Mouse (Mus musculus) intestine, embryonic 15.5 days (tissue): Measurements from ENCODE around the gene Cfap157. TPM values are rescaled to one million over a fixed set of nuclear protein-coding genes. Genes with fewer than 3 reads are reported as not detected.

Experiments used
- polyA plus RNA-seq: library from polyadenylated mRNA; unstranded; fragments of >200 nt; fragmentation: Nextera tagmentation; extraction: Ambion mirVana; gene quantifications from 2 replicates; pipeline ENCODE4 v1.2.1, GENCODE M21; 2015

Gene Cfap157
- polyA plus RNA-seq, 1 experiment from 2014 or later = 0.26 TPM

Other genes starting within 250 kb of the Cfap157 start
- 9.7 and 9.8 TPM in 2 replicates for gene Fam102a, start 249.1 kb downstream of the Cfap157 start, polyA plus RNA-seq
- 115 and 121 TPM in 2 replicates for gene Dpm2, start 213.6 kb downstream of the Cfap157 start, polyA plus RNA-seq
- 0.56 and 0.69 TPM in 2 replicates for gene Pip5kl1, start 209.6 kb downstream of the Cfap157 start, polyA plus RNA-seq
- gene 9430097D07Rik, start 208.7 kb downstream of the Cfap157 start, polyA plus RNA-seq = not detected in 2 replicates
- gene St6galnac4, start 197.3 kb downstream of the Cfap157 start, polyA plus RNA-seq = 16.4 and 18.8 TPM in 2 replicates
- 14.0 and 15.7 TPM in 2 replicates for gene St6galnac6, start 184.7 kb downstream of the Cfap157 start, polyA plus RNA-seq
- 19.2 and 19.6 TPM in 2 replicates for gene Ak1, start 162.7 kb downstream of the Cfap157 start, polyA plus RNA-seq
- 62.6 and 63.2 TPM in 2 replicates for gene Eng, start 137.8 kb downstream of the Cfap157 start, polyA plus RNA-seq
- gene Fpgs, start 80.3 kb downstream of the Cfap157 start, polyA plus RNA-seq = 30.1 and 35.5 TPM in 2 replicates
- gene Cdk9, start 71.4 kb downstream of the Cfap157 start, polyA plus RNA-seq = 95.7 and 99.6 TPM in 2 replicates
- 27.8 and 28.6 TPM in 2 replicates for gene Sh2d3c, start 63.4 kb downstream of the Cfap157 start, polyA plus RNA-seq
- 0.13 and 0.34 TPM in 2 replicates for gene 6330409D20Rik, start 43.4 kb downstream of the Cfap157 start, polyA plus RNA-seq
- gene Tor2a, start 27.2 kb downstream of the Cfap157 start, polyA plus RNA-seq = 61.4 and 64.2 TPM in 2 replicates
- gene Ttc16, start 8.8 kb downstream of the Cfap157 start, polyA plus RNA-seq = 0.18 and 0.29 TPM in 2 replicates
- gene Ptrh1, start 8.6 kb downstream of the Cfap157 start, polyA plus RNA-seq = 5.5 and 6.4 TPM in 2 replicates
- 21.2 and 22.1 TPM in 2 replicates for gene Stxbp1, start 62.8 kb upstream of the Cfap157 start, polyA plus RNA-seq
- gene Fam129b, start 91.7 kb upstream of the Cfap157 start, polyA plus RNA-seq = 40.4 and 42.2 TPM in 2 replicates
- 185 and 190 TPM in 2 replicates for gene Rpl12, start 177.1 kb upstream of the Cfap157 start, polyA plus RNA-seq
- gene Lrsam1, start 177.2 kb upstream of the Cfap157 start, polyA plus RNA-seq = 7.2 and 7.7 TPM in 2 replicates
- 16.8 and 19.3 TPM in 2 replicates for gene Slc2a8, start 197.7 kb upstream of the Cfap157 start, polyA plus RNA-seq